Mouse (Mus musculus): ENCODE measurements around the gene Gimap7. TPM values are rescaled to one million over a fixed set of nuclear protein-coding genes. Genes with fewer than 3 reads are reported as not detected.

Gimap7 gene
- polyA plus RNA-seq, 1 experiment from 2014 or later: not detected

GRCm38 (mm10) chr6:48745959-48746889 lies 27.8 kb downstream of the Gimap7 start, which contains the start of gene Gimap5:
Gimap5 (plus strand) TSS chr6:48746197.
- Histone ChIP-seq H3K4me3 (no peak within 1 kb of the TSS), H3K27me3 (peaks cover 24% of the 10 kb centered on the region), H3K36me3 (no peaks in the 10 kb centered on the region), H3K9me3 (no peaks in the 10 kb centered on the region), H3K9ac (replicated peaks) (no peak within 1 kb of the TSS), H3K4me2 (replicated peaks) (0 out of 2 replicates have a peak within 1 kb of the TSS, but pooled peaks have one; percentile 6), H3K27ac (replicated peaks) (no peak within 1 kb of the TSS), H3K4me1 (0 out of 2 replicates have a peak, but pooled peaks cover 5% of the 10 kb centered on the region)
- no peak for ATAC-seq (replicated peaks)
- 47% methylated on average over 16 of the region's 16 CpGs for whole genome bisulfite sequencing

- Histone ChIP-seq H3K4me3 (no peak overlapping the region), H3K27me3 (peaks cover 15% of the 10 kb centered on the region), H3K9me3 (no peaks in the 10 kb centered on the region), H3K36me3 (no peaks in the 10 kb centered on the region), H3K9ac (replicated peaks) (no peak overlapping the region), H3K4me1 (0 out of 2 replicates have a peak, but pooled peaks cover 4% of the 10 kb centered on the region), H3K4me2 (replicated peaks) (no peak overlapping the region), H3K27ac (replicated peaks) (no peak overlapping the region)
- WGBS: 82% methylated on average over 7 of the region's 7 CpGs
- ATAC-seq (replicated peaks): no peak
Observed at GRCm38 (mm10) chr6:48747091-48747966, 28.9 kb downstream of the Gimap7 start.

- 55% methylated on average over 7 of the region's 7 CpGs for WGBS
Observed at GRCm38 (mm10) chr6:48763567-48764270, 45.3 kb downstream of the Gimap7 start.

GRCm38 (mm10) chr6:48764496-48764895 lies 46.1 kb downstream of the Gimap7 start:
- WGBS: 93% methylated on average over 10 of the region's 10 CpGs
- no peaks in the 10 kb centered on the region for H3K9me3 ChIP-seq

More at GRCm38 (mm10) chr6:48763567-48764270, 45.3 kb downstream of the Gimap7 start:
- Histone ChIP-seq H3K4me1 (0 out of 2 replicates have a peak, but pooled peaks cover 2% of the 10 kb centered on the region), H3K9me3 (no peaks in the 10 kb centered on the region), H3K27ac (replicated peaks) (no peak overlapping the region), H3K4me3 (no peak overlapping the region), H3K27me3 (no peaks in the 10 kb centered on the region), H3K36me3 (no peaks in the 10 kb centered on the region), H3K9ac (replicated peaks) (no peak overlapping the region), H3K4me2 (replicated peaks) (no peak overlapping the region)
- no peak for ATAC-seq (replicated peaks)

GRCm38 (mm10) chr6:48768178-48768869 lies 49.9 kb downstream of the Gimap7 start:
- H3K36me3 ChIP-seq: no peaks in the 10 kb centered on the region
- no peaks in the 10 kb centered on the region for H3K27me3 ChIP-seq
- no peak overlapping the region for H3K27ac ChIP-seq (replicated peaks)
- no peak overlapping the region for H3K4me2 ChIP-seq (replicated peaks)
- no peaks in the 10 kb centered on the region for H3K9me3 ChIP-seq
- ATAC-seq (replicated peaks): no peak
- 71% methylated on average over 9 of the region's 9 CpGs for WGBS
- H3K4me3 ChIP-seq: no peak overlapping the region
- H3K9ac ChIP-seq (replicated peaks): no peak overlapping the region
- peaks cover 4% of the 10 kb centered on the region; the same call in 1 of the 2 replicates for H3K4me1 ChIP-seq

More at GRCm38 (mm10) chr6:48764496-48764895, 46.1 kb downstream of the Gimap7 start:
- Histone ChIP-seq H3K9ac (replicated peaks) (no peak overlapping the region), H3K4me1 (0 out of 2 replicates have a peak, but pooled peaks cover 2% of the 10 kb centered on the region), H3K36me3 (no peaks in the 10 kb centered on the region), H3K4me2 (replicated peaks) (no peak overlapping the region), H3K27me3 (no peaks in the 10 kb centered on the region), H3K27ac (replicated peaks) (no peak overlapping the region), H3K4me3 (no peak overlapping the region)
- no peak for ATAC-seq (replicated peaks)

- Histone ChIP-seq H3K9ac (replicated peaks) (no peak overlapping the region), H3K4me3 (no peak overlapping the region), H3K27ac (replicated peaks) (no peak overlapping the region), H3K36me3 (no peaks in the 10 kb centered on the region), H3K4me1 (peaks cover 2% of the 10 kb centered on the region; the same call in 1 of the 2 replicates), H3K27me3 (no peaks in the 10 kb centered on the region), H3K4me2 (replicated peaks) (no peak overlapping the region), H3K9me3 (no peaks in the 10 kb centered on the region)
- 91% methylated on average over 3 of the region's 3 CpGs for WGBS
- no peak for ATAC-seq (replicated peaks)
Observed at GRCm38 (mm10) chr6:48768933-48769332, 50.5 kb downstream of the Gimap7 start.

- H3K4me1 ChIP-seq: peaks cover 2% of the 10 kb centered on the region; the same call in 1 of the 2 replicates
- no peak within 1 kb of the TSS for H3K4me2 ChIP-seq (replicated peaks)
- H3K4me3 ChIP-seq: no peak within 1 kb of the TSS
- no peaks in the 10 kb centered on the region for H3K9me3 ChIP-seq
- WGBS: 93% methylated on average over 3 of the region's 3 CpGs
- no peak for ATAC-seq (replicated peaks)
- no peak within 1 kb of the TSS for H3K9ac ChIP-seq (replicated peaks)
- H3K27me3 ChIP-seq: no peaks in the 10 kb centered on the region
- H3K27ac ChIP-seq (replicated peaks): no peak within 1 kb of the TSS
- H3K36me3 ChIP-seq: no peaks in the 10 kb centered on the region
Observed at GRCm38 (mm10) chr6:48770696-48771095, 52.3 kb downstream of the Gimap7 start, which contains the start of gene Gimap3. Gimap3 (minus strand) TSS chr6:48770851.

GRCm38 (mm10) chr6:48772030-48772429 lies 53.6 kb downstream of the Gimap7 start:
- no peaks in the 10 kb centered on the region for H3K9me3 ChIP-seq
- H3K4me3 ChIP-seq: no peak overlapping the region
- ATAC-seq (replicated peaks): peak; percentile 43; the same call in 1 of the 2 replicates
- no peaks in the 10 kb centered on the region for H3K27me3 ChIP-seq
- H3K4me2 ChIP-seq (replicated peaks): no peak overlapping the region
- H3K27ac ChIP-seq (replicated peaks): no peak overlapping the region
- no peak overlapping the region for H3K9ac ChIP-seq (replicated peaks)
- no peaks in the 10 kb centered on the region for H3K36me3 ChIP-seq
- 12% methylated on average over 8 of the region's 8 CpGs for WGBS
- H3K4me1 ChIP-seq: peaks cover 2% of the 10 kb centered on the region; the same call in 1 of the 2 replicates

Data from forebrain, embryonic 15.5 days (tissue).